Mouse (Mus musculus) midbrain, embryonic 16.5 days (tissue): ENCODE data around the gene Foxl2. TPM values are rescaled to one million over a fixed set of nuclear protein-coding genes. Genes with fewer than 3 reads are reported as not detected.

Experiments used
- ATAC-seq: fragments of 200-750 bp; cut with Nextera tagmentation; 2 replicates; pipeline ENCODE4 v1.8.0; 2017; ENCODE audit warnings: moderate TSS enrichment
- H3K27ac ChIP-seq: fragments of 300-500 bp; sonication (generic); 2 replicates; pipeline ENCODE4 v1.5.1; 2014; ENCODE audit warnings: mild to moderate bottlenecking, low read length, mixed read lengths
- H3K27me3 ChIP-seq: fragments of 300-500 bp; sonication (generic); 2 replicates; pipeline ENCODE4 v1.6.1; 2014; ENCODE audit warnings: low read depth, low read length, mixed read lengths; ENCODE audit not compliant: control insufficient read depth, insufficient read depth
- H3K36me3 ChIP-seq: fragments of 300-500 bp; sonication (generic); 2 replicates; pipeline ENCODE4 v1.6.1; 2014; ENCODE audit warnings: mild to moderate bottlenecking, low read length, moderate library complexity, mixed read lengths; ENCODE audit not compliant: control insufficient read depth, insufficient read depth
- H3K4me1 ChIP-seq: fragments of 300-500 bp; sonication (generic); 2 replicates; pipeline ENCODE4 v1.6.1; 2014; ENCODE audit warnings: mild to moderate bottlenecking, low read length, mixed read lengths; ENCODE audit not compliant: control insufficient read depth, insufficient read depth
- H3K4me2 ChIP-seq: fragments of 300-500 bp; sonication (generic); 2 replicates; pipeline ENCODE4 v1.6.1; 2014; ENCODE audit warnings: mild to moderate bottlenecking, low read length, mixed read lengths
- H3K4me3 ChIP-seq: fragments of 300-500 bp; sonication (generic); 2 replicates; pipeline ENCODE4 v1.5.1; 2014; ENCODE audit warnings: low read depth, mild to moderate bottlenecking, low read length, moderate library complexity, mixed read lengths
- H3K9ac ChIP-seq: fragments of 300-500 bp; sonication (generic); 2 replicates; pipeline ENCODE4 v1.6.1; 2014; ENCODE audit warnings: low read depth, low read length, mixed read lengths
- H3K9me3 ChIP-seq: fragments of 300-500 bp; sonication (generic); replicated peaks from 2 replicates; pipeline ENCODE4 v1.6.1; 2014; ENCODE audit warnings: mild to moderate bottlenecking, low read length, mixed read lengths; ENCODE audit not compliant: control insufficient read depth, poor library complexity, severe bottlenecking
- WGBS: fragments of 180-500 bp; shearing (Covaris S2); extraction: QIAGEN DNeasy Blood & Tissue Kit; methylation state at CpG from one replicate; pipeline ENCODE4 v1.1.7; 2014; 5-methylcytosine and 5-hydroxymethylcytosine counted together
- polyA plus RNA-seq: library from polyadenylated mRNA; unstranded; fragments of >200 nt; fragmentation: Nextera tagmentation; extraction: Ambion mirVana; gene quantifications from 2 replicates; pipeline ENCODE4 v1.2.1, GENCODE M21; 2015

The Foxl2 gene
- polyA plus RNA-seq, 1 experiment from 2014 or later, result 0.49 TPM

- ATAC-seq, result no peak
- Histone ChIP-seq H3K9ac (0 out of 2 replicates have a peak overlapping the region, but pooled peaks have one; percentile 10), H3K4me3 (peak overlapping the region; percentile 21; the same call in 1 of the 2 replicates), H3K4me1 (peaks cover 29% of the 10 kb centered on the region), H3K9me3 (no peaks in the 10 kb centered on the region; the same call in 1 of the 2 replicates), H3K27ac (no peak overlapping the region), H3K36me3 (no peaks in the 10 kb centered on the region), H3K4me2 (peak overlapping the region; percentile 46), H3K27me3 (peaks cover 47% of the 10 kb centered on the region)
- WGBS, result 1% methylated on average over 40 of the region's 40 CpGs
Measured at GRCm38 (mm10) chr9:98952171-98953050, 2.7 kb upstream of the Foxl2 start.

GRCm38 (mm10) chr9:98953291-98953690 lies 1.8 kb upstream of the Foxl2 start:
- H3K4me3 ChIP-seq, result no peak overlapping the region
- H3K9ac ChIP-seq, result no peak overlapping the region
- H3K27ac ChIP-seq, result no peak overlapping the region
- H3K9me3 ChIP-seq, result no peaks in the 10 kb centered on the region; the same call in 1 of the 2 replicates
- WGBS, result 3% methylated on average over 4 of the region's 4 CpGs
- H3K27me3 ChIP-seq, result peaks cover 46% of the 10 kb centered on the region
- no peak overlapping the region for H3K4me2 ChIP-seq
- peaks cover 29% of the 10 kb centered on the region for H3K4me1 ChIP-seq
- ATAC-seq, result no peak
- no peaks in the 10 kb centered on the region for H3K36me3 ChIP-seq

GRCm38 (mm10) chr9:98953830-98954229 lies 1.3 kb upstream of the Foxl2 start:
- no peaks in the 10 kb centered on the region for H3K36me3 ChIP-seq
- H3K4me1 ChIP-seq, result peaks cover 29% of the 10 kb centered on the region
- H3K27me3 ChIP-seq, result peaks cover 45% of the 10 kb centered on the region
- 5% methylated on average over 9 of the region's 9 CpGs for WGBS
- no peak for ATAC-seq
- no peaks in the 10 kb centered on the region; the same call in 1 of the 2 replicates for H3K9me3 ChIP-seq
- H3K9ac ChIP-seq, result no peak overlapping the region
- no peak overlapping the region for H3K4me2 ChIP-seq
- no peak overlapping the region for H3K27ac ChIP-seq
- no peak overlapping the region for H3K4me3 ChIP-seq

GRCm38 (mm10) chr9:98954391-98955102 lies 541 bp upstream of the Foxl2 start:
- H3K4me1 ChIP-seq, result peaks cover 29% of the 10 kb centered on the region
- H3K9ac ChIP-seq, result no peak overlapping the region
- no peaks in the 10 kb centered on the region; the same call in 1 of the 2 replicates for H3K9me3 ChIP-seq
- peak overlapping the region; percentile 37 for H3K4me3 ChIP-seq
- WGBS, result under 1% methylated on average over 33 of the region's 33 CpGs
- peaks cover 48% of the 10 kb centered on the region for H3K27me3 ChIP-seq
- no peak for ATAC-seq
- no peaks in the 10 kb centered on the region for H3K36me3 ChIP-seq
- H3K27ac ChIP-seq, result no peak overlapping the region
- peak overlapping the region; percentile 59 for H3K4me2 ChIP-seq

- Histone ChIP-seq H3K4me1 (peaks cover 29% of the 10 kb centered on the region), H3K9me3 (no peaks in the 10 kb centered on the region; the same call in 1 of the 2 replicates), H3K4me2 (peak overlapping the region; percentile 59), H3K9ac (peak overlapping the region; percentile 35; the same call in 1 of the 2 replicates), H3K36me3 (no peaks in the 10 kb centered on the region), H3K4me3 (peak overlapping the region; percentile 37), H3K27me3 (peaks cover 52% of the 10 kb centered on the region), H3K27ac (peak overlapping the region; percentile 32; the same call in 1 of the 2 replicates)
- WGBS, result 2% methylated on average over 60 of the region's 60 CpGs
- ATAC-seq, result no peak; the same call in 1 of the 2 replicates
Measured at GRCm38 (mm10) chr9:98955716-98956224, 682 bp downstream of the Foxl2 start.

DNA sequence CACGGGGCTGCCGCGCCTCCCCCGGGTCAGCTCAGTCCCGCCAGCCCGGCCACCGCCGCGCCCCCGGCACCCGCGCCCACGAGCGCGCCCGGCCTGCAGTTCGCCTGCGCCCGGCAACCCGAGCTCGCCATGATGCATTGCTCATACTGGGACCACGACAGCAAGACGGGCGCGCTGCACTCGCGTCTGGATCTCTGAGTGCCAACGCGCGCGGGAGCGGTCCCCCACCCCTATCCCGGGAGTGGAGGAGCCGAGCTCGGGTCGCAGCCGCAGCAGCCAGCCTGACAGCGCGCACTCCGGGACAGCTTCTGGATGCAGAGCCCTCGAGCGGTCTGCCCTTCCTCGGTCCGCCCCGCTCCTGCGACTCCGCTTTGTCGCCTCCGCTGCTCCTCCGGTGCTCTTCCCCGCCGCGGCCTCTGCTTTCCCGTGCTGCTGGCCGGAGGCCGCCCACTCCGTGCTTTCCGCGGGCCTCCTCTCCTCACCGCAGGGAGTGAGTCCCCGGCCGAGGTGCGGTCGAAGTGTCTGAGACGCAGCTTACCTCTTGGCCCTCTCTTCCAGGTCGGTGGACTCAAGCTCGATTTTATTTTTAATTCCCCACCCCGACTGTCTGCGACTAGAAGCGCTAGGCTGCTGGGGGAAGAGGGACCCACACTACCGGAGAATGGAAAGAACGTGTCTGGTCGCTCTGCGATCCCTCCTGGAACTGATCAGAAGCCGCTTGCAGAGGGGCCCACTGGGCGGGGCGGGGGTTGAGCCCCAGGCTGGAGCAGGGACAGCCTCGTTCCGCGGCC lies 1.7 kb downstream of the Foxl2 start:
- Histone ChIP-seq H3K27me3 (peaks cover 52% of the 10 kb centered on the region), H3K4me3 (peak overlapping the region; percentile 37), H3K9me3 (no peaks in the 10 kb centered on the region; the same call in 1 of the 2 replicates), H3K27ac (no peak overlapping the region), H3K36me3 (no peaks in the 10 kb centered on the region), H3K4me2 (peak overlapping the region; percentile 59), H3K9ac (peak overlapping the region; percentile 37), H3K4me1 (peaks cover 29% of the 10 kb centered on the region)
- under 1% methylated on average over 79 of the region's 80 CpGs for WGBS
- no peak for ATAC-seq

GRCm38 (mm10) chr9:98957751-98958351 lies 2.8 kb downstream of the Foxl2 start:
- under 1% methylated on average over 23 of the region's 23 CpGs for WGBS
- no peak overlapping the region for H3K9ac ChIP-seq
- no peaks in the 10 kb centered on the region; the same call in 1 of the 2 replicates for H3K9me3 ChIP-seq
- H3K27me3 ChIP-seq, result peaks cover 52% of the 10 kb centered on the region
- no peak overlapping the region for H3K4me2 ChIP-seq
- no peak overlapping the region for H3K27ac ChIP-seq
- H3K4me3 ChIP-seq, result no peak overlapping the region
- no peak for ATAC-seq
- H3K36me3 ChIP-seq, result no peaks in the 10 kb centered on the region
- H3K4me1 ChIP-seq, result peaks cover 22% of the 10 kb centered on the region

DNA sequence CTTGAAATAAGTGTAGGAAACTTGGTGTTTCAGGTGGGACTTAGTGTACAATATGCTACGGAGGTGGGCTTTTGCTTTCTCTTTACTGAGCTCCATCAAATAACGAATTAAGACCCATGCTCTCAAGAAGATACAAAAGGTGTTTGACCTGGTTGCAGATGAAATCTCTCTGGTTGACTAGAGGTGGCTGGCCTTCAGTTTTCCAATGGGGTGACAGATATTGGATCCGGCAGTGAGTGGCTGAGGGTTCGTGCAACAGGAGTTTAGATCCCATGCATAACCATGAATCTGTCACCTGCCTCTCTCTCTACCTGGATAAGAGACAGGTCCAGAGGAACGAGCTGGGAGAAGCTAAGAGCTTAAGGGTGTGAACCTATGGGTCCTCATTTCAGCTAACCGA lies 3.5 kb downstream of the Foxl2 start:
- no peak overlapping the region for H3K4me3 ChIP-seq
- ATAC-seq, result no peak
- H3K36me3 ChIP-seq, result no peaks in the 10 kb centered on the region
- WGBS, result 7% methylated on average over 6 of the region's 6 CpGs
- H3K27ac ChIP-seq, result no peak overlapping the region
- peaks cover 55% of the 10 kb centered on the region for H3K27me3 ChIP-seq
- no peak overlapping the region for H3K9ac ChIP-seq
- peaks cover 22% of the 10 kb centered on the region for H3K4me1 ChIP-seq
- H3K4me2 ChIP-seq, result no peak overlapping the region
- H3K9me3 ChIP-seq, result no peaks in the 10 kb centered on the region; the same call in 1 of the 2 replicates
